Mouse (Mus musculus): Measurements from ENCODE around the gene Vps72.

Gene Vps72

DNA sequence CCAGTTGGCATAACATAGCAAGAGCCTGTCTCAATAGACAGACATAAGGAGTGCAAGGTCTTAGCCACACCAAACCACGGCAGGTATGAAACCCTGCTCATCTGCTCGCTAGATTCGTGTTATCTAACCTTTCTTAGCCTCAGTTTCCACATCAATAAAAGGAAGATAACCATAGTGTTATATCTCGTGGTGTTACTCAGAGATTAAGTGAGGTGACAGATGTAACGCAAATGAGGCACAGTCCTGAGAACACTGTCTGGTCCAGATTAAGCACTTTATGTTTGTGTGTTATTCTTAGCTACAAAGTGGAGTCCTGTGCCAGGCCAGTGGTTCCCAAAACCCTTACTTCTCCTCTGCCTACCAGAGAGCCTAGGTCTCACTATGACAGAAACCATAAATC, 54.0 kb downstream of the Vps72 start:
- DNase-seq (ENCODE audit: low spot score in 2 of 2): no peak

DNA sequence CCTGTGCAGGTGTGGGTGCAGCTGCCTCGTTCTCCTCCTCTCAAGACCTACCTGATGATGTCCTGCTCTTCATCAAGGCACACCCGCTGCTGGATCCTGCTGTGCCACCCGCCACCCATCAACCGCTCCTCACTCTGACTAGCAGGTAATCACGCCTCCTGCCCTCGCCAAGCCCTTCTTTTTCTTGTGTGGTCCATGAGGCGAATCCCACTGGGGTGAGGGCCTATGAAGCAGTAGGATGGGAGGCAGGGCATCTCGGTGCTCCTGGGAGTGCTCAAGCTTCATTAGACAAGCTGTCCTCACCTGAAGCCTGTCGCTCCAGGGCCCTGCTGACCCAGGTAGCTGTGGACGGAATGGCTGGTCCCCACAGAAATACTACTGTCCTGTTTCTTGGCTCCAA, 59.2 kb downstream of the Vps72 start:
- no peak for DNase-seq (ENCODE audit: low spot score in 2 of 2)

- no peak for DNase-seq (ENCODE audit: low spot score in 2 of 2)
Observed at GRCm38 (mm10) chr3:95171105-95171504, 60.3 kb downstream of the Vps72 start.

All from spleen, postnatal 14 days (tissue).